Mouse (Mus musculus) G1E (cell line): ENCODE data around the gene Pfkm.

ENCODE experiments used
- CTCF ChIP-seq: IDR thresholded peaks from 2 replicates; pipeline ENCODE4 v1.5.1; 2012; ENCODE audit warnings: low read depth, low read length, inconsistent platforms, mixed read lengths
- GATA1 ChIP-seq: IDR thresholded peaks from 2 replicates; pipeline ENCODE4 v1.6.1; 2012; ENCODE audit warnings: borderline replicate concordance, low read length, inconsistent platforms, mixed read lengths
- GATA2 ChIP-seq: IDR thresholded peaks from 2 replicates; pipeline ENCODE4 v1.6.1; 2012; ENCODE audit warnings: low read depth, low read length, inconsistent platforms, borderline replicate concordance

DNA sequence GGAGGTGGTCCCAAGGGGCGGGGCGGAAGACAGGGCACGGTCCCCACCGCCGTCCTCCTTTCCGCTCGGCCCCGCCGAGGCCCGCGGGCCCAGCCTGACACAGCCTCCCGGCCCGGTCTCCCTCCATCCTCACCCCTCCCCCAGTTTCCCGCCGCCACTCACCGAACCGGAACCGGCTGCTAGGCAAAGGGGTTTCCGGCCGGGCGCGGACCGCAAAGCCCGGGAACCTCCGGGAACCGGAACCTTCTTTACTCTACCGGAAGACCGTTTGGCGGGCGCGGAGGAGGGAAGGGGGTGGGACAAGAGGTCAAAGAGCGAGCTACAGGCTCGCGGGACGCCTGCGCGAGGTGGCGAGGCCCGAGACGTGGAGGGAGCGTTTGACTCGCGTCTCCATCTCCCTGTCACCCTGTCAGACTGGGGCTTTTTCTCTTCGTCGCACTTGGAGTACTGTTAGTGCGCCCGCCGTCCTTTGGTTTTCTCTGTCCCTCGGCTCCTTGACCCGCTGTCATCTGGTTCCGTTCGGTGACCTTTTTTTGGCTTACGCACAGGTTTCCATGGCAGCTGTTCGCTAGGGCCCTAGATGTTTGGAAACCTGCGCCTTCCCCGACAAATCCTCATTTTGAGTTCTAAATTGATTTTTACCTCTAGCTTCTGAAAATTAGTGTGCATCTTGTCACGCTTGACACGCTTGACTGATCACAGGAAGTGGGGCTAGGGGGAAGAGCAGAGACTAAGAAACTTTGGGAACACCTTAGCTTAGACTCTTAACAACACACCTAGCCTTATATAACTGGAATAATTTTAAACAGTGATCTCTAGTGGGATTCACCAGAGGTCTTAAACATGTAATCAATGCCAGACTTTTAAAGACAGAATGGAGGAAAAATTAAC, 977 bp downstream of the Pfkm start, which contains the start of gene Senp1:
- TF ChIP-seq GATA1 (no peak), CTCF (no peak), GATA2 (no peak)
